Mouse (Mus musculus) retina, embryonic 14.5 days (tissue): Measurements from ENCODE around the gene Nenf.

Experiments used
- DNase-seq: peaks from one replicate; pipeline ENCODE4 v3.0.0-alpha.2; 2015; ENCODE audit warnings: low spot score

Gene Nenf

DNA sequence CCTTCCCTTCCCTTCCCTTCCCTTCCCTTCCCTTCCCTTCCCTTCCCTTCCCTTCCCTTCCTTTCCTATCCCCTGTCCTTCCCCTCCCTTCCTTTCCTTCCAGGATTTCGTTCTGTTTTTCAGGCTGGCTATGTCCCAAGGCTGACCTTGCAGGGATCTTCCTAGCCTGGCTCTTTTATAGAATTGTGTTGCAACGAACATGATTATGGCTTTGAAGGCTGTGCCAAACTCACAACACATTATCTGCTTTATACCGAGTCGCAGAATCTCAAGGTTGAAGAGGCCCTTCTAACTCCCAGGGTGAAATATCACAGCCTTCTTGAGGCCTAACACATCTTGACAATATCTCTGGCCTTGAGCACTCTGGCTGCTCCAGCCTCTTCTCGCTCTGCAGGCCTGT lies 692 bp upstream of the Nenf start:
- DNase-seq = no peak

DNA sequence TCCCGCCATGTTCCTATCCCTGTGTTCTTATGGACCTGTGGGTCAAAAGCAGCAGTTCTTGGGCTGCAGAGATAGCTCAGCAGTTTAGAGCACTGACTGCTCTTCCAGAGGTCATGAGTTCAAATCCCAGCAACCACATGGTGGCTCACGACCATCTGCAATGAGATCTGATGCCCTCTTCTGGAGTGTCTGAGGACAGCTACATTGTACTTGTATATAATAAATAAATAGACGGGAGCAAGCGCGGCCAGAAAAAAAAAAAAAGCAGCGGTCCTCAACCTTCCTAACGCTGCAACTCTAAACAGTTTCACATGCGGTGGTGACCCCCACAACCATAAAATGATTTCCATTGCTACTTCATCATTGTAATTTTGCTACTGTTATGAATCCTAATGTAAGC lies 1.2 kb downstream of the Nenf start:
- no peak for DNase-seq

DNA sequence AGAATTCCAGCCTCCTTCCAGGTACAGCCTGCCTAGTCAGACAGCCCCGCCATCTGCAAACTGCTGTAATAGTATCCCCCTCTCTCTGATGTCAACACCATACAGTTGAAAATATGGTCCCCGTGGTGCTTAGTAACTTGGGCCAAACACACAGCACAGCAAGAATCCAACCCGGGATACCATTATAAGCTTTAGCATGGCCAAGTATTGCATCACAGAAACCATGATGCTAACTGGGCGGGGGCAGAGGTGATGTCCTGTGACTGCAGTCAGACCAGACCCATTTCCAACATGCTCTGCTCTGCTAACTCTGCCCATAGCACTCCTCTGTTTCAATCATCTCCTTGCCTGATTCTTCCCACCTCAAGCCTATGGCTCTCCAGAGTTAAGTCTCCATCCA lies 4.1 kb downstream of the Nenf start:
- no peak for DNase-seq

DNA sequence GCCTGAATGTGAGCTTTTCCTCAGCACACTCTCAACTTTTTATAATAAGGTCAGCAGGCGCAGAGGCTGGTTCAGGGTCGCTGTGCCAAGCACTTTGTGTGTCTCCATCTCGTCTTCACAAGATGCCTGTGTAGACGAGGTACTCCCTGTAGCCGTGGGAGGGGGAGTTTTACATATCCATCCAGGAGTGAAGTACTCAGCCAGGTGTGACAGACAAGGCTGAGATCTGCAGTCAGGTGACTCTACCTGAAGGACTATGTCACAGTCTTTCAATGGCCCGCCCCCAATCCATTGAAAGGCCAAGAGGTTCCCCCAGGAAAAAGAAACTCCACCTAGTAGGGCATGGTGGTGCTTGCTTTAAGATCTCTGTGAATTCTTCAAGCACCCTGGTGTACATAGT lies 4.8 kb downstream of the Nenf start:
- DNase-seq = no peak

DNA sequence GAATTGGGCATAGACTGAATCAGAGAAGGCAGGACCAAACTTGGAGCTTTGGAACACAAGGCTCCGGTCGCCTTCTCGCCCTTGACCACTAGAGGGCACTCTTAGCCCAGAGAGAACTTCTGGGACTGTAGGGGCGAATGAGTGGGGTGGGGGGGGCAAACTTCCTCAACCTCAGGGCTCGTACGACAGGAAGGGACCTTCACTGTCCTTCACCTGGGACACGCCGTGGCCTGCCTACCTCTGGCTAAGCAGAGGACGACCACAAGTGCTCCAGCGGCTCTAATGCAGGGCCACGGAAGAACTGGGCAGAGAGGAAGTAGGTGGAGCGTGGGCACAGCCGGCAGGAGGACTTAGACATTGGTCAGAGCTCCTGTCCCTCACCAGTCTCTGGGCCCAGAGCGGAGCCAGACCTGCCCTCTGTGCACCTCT lies 5.5 kb downstream of the Nenf start:
- peak; percentile 87 for DNase-seq

DNA sequence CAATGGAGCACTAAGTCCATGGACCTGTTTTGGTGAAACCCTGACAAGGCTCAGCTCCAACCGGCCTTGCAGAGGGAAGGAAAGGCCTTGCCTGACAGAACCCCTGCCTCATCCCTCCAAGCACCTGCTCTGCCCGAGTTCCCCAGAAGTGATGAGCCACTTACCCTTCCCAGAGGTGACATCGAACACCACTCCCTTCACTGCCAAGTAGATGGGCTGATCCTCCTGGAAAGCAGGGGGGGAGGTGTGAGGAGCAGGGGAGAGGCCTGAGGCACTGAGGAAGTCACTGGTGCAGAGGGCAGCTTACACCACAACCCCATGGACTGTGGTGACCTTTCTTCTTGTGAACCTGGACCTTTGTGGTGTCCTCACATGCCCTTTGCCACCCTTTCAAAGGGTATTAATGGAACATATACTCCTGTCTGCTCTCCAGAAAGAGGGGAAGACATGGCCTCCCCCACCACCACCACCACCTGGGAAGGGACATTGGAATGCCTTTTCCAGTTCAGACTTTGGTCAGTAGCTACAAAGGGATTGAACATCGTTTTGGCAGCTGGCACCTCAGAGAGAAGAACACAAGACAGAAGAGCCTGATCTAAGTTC lies 6.6 kb downstream of the Nenf start:
- DNase-seq = no peak

DNA sequence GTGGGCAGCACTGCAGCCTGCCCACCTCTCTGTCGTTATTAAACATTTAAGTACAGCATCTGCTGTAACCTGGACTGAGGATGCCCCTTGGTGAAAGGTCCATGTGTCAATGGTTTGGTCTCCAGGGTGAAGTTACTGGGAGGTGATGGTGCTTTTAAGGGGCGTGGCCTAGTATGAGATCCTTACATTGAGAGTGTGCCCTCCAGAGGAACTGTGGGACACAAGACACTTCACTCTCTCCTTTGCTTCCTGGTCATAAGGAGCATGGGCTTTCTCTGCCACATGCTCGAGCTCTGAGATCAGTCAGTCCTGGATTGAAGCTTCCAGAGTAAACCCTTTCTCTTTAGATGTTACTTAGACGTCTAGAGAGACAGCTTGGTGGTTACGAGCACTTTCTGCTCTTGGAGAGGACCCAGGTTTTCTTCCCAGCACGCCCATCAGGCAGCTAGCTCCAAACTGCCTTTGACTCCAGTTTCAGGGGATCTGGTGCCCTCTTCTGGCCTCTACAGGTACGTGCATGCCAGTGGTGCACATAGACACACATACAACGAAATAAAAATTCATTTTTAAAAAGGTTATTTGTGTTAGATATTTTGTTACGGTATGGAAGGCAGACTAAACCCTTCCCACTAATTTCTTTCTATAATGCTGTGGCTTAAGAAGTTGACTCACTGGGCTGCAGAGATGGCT lies 10.1 kb downstream of the Nenf start:
- no peak for DNase-seq

DNA sequence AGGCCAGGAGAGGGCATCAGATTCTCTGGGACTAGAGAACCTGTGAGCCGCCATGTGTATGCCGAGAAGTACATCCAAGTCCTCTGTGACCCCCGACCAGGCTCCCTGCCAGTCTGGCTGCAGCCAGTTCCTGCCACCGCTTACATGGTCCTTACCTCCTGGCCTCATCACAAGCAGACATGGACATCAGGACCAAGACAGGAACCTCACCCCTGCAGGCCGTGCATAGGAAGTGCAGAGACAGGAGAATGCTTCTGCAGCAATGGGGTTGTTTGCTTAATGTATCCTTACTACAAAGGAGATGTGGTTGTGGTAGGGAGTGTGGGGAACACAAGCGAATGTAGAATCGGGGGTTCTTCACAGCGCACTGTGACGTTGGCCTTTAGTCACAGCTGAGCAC lies 11.7 kb downstream of the Nenf start:
- no peak for DNase-seq

DNA sequence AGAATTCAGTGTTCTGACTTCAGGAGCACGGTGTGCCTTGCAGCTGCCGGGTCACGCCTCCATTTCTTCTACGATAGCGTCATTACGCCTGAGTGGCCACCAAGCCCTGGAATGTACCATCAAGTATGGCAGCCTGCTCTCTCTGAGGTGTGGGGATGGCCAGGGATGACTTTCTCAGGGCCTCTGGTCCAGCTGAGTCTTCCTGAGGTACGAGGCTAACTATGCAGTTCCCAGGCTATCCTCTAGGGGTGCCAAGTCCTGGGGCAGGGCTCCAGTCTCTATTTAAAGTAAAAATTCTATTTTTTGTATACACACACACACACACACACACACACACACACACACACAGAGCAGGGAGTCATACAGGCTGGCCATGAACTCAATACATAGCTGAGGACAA lies 12.4 kb downstream of the Nenf start:
- DNase-seq = no peak

DNA sequence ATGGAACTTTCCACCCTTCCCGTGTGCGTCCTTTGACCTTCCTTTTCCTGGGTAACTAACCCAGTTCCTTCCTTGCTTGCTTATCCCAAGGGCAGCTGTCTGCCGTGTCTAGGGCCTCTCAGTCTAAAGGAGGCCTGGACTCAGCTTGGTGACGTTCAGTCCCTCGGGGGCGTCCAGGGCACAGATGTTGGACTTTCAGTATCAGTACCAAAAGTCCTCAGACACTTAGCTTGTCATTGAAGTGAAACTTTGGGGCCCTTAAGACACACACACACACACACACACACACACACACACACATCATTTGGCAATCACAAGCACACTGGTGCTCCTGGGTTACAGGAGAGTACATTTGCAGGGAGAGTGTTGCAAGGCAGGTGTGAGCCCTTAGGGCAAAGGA lies 13.8 kb downstream of the Nenf start:
- DNase-seq = no peak

DNA sequence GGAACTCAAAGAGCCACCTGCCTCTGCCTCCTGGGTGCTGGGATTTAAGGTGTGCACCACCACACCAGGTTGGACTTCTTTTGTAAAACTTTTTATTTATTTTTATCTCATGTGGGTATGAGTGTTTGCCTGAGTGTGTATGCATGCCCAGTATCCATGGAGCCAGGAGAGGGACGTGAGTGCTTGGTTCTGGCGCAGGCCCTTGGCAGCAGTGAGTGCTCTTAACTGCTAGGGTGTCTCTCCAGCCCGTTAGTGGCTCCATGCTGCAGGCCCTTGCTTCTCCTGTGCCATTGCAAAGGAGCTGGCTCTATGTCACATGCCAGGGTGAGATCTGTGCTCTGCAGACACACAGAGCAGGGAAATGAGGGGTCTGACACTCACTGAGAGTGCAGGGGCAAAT lies 14.3 kb downstream of the Nenf start:
- DNase-seq = no peak

DNA sequence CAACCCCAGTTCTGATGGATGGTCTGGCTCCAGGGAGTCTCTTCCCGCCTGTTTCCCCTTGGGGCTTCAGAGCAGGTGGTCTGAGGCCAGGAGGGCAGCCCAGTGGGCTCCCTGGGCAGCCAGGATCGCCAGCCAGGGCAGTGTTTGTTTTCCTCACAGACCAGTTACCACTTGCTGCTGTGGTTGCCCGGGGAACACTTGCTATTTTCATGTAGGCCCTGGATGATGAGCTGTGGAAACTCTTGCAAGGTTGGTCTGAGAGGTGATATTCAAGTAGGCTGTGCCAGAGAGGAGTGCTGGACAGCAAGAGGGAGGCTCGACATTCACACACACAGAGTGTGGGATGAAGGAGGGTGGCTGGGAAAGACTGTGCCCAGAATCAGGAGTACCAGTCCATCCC lies 16.1 kb downstream of the Nenf start:
- DNase-seq = no peak

DNA sequence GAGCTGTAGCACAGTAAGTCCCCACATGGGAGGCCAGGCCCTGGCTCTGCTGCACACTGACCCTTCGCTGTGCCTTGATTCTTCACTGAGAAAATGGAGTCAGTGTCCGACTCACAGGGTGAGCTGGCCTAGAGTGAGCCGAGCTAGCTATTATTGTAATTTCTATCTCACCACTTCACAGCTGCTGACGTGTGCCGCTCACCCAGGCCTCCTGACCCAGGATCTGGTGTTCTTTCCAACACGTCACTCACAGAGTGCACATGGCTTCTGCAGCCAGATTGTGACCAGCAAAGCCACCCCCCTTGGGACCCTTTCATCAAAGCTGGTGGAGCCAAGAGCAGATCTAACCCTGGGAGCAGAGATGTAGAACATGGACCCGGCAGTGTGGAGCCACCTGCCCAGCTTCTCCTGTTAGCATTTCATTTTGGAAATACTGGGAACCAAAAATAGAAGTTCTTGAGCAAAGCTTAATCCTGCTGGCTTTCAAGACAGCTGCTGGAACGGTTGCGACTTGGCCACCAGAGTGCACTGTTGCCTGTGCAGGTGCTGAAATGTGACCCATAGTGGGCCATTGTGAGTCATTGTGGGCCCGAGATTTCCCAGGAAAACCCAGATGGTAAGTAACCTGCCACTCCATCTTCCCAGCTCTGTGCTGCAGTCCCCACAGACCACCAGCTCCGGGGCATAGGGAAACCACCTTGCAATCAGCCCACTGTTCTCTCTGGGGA lies 18.6 kb downstream of the Nenf start:
- DNase-seq = peak; percentile 53

DNA sequence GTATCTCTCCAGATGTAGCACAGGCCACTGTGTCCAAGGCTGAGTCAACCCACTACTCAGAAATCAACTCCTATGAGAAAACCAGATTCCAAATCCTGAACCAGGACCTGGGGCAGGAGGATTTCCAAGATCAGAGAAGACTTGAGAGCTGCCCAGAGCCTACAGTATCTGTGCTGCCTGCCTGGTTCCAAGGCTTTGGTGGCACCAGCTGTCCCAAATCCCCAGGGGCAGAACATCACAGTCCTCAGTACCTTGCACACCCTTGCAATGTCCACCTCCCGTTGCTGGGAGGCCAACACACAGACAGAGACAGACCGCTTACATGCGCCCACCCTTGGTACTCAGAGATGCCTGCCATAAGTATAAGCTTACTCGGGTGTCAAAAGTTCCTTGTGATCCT lies 19.7 kb downstream of the Nenf start:
- DNase-seq = no peak

DNA sequence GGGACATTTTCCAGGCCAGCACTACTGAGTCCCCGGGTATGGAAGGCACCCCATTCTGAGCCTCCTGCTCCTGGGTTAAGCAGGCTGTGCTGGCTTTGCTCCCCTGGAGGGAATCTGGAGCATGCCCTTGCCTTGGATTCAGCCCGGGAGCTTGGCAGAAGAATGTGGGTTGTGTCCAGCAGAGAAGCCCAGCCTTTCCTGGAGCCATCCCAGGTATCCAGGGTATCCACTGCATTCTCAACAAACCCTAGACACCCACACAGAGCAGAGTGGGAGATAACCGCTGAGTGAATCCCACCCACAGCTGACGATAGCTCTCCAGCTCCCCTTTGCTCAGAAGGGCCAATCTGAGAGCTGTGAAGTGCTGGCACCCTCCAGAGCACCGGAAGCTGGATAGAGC lies 21.5 kb downstream of the Nenf start:
- no peak for DNase-seq

DNA sequence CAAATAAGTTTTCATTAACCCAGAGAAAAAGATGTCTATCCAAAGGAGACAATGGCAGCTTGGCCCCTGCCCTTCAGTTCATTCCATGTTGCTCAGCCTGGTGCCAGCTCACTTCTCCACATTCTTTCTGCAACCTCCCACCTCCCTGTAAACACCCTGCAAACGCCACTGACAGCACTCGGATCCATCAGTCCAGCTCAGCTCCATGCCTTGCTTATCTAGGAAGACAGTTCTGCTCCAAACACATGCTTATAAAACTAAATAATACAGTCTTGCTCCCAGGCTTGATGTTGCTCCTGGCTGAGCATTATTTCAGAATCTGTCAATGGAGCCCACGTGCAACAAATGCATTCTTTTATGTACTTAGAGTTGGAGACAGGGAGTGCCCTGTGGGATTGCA lies 22.2 kb downstream of the Nenf start:
- DNase-seq = no peak

DNA sequence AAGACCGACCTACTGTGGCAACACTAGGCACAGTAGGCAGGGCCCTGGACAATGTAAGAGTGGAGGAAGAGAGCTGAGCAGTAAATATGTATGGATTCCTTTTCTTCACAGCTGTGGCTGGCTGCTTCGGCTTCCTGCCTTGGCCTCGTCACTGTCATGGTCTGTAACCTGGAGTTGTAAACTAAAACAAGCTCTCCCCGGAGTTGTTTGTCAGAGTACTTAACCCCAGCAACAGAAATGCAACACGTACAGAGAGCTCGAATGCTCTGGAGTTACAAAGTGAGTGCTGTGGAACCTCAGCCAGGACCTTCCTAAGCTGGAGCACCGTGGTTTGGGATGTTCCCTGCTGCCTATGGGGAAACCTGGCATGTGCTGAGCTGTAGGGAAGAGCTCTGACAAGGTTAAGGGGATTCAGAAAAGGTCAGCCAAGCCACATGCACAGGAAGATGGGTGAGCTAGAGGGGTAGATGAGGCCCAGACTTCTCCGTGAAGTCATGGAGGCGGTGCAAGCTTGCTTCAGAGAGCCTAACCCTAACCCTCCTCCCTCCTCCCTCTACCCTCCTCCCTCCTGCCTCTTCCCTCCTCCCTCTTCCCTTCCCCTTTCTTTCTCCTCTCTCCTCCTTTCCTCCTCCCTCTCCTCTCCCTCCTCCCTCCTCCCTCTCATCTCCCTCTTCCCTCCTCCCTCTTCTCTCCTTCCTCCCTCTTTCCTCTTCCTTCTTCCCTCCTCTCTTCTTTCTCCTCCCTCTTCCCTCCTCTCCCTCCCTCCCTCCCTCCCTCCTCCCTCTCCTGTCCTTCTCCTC lies 23.8 kb downstream of the Nenf start:
- no peak for DNase-seq

DNA sequence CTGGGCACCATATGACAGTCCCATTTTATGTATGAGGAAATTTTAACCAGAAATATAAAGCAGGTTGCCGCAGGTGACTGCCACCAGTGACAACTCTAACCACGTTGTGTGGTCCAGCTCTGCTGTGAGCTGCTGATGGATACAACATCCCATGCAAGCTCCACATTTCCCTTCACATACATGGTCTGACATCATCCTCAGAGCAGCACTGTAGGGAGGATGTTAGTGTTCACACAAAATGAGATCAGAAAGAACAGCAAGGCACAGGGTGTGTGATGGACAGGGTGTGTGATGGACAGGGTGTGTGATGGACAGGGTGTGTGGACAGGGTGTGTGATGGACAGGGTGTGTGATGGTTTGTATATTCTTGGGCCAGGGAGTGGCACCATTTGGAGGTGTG lies 24.9 kb downstream of the Nenf start:
- no peak for DNase-seq

DNA sequence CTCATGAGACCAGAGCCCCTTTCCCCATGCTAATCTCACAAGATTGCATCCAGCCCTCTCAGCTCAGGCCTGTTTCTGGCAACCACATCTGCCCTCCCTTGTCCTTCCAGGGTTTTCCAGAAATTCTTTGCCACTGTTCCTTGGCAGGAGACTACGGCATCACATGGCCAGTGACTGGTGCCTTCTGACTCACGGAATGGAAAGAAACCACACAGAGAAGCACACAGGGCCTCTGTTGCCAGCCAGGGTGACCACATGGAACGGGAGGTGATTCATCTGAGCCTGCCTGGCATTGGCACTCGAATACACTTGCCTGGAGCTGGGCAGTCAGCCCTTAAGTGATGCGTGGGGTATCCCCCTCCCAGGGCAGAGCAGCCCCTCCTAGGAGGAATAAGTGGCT lies 25.6 kb downstream of the Nenf start:
- DNase-seq = no peak

DNA sequence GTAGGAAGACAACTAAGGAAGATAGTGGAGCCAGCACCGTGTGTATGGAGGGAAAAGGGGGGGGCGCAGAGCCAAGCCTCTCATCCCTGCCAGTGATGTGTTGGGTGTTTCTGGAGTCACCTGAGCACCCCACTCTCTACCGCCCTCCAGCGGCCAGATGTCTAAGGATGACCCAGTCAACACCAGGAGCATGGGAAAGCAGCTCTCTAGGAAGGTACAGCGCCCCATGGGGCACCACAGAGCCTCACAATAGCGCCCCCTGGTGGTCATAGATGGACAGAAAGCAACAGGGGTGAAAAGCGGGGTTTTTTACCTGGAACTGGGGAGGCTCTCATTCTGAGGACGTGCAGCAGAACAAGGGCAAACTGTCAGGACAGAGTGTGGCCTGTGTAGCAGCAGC lies 29.2 kb downstream of the Nenf start:
- peak; percentile 69 for DNase-seq

DNA sequence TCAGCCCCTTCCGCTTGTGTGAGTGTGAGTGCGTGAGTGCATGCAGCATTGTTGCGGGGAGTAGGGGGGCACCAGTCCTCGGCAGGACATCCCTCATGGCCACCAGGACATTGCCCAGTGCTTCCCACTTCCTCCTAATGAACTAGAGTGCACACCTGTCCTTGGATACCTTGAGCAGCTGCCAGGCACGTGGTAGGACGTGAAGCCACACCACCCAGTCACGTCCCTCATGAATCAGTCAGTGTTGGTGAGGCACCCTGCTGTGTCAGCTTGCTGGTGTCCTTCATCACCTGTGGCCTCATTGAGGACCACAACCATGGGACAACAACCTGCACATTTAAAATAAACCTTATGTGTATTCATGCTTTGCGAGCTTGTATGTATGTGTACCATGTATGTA lies 33.5 kb downstream of the Nenf start:
- no peak for DNase-seq

DNA sequence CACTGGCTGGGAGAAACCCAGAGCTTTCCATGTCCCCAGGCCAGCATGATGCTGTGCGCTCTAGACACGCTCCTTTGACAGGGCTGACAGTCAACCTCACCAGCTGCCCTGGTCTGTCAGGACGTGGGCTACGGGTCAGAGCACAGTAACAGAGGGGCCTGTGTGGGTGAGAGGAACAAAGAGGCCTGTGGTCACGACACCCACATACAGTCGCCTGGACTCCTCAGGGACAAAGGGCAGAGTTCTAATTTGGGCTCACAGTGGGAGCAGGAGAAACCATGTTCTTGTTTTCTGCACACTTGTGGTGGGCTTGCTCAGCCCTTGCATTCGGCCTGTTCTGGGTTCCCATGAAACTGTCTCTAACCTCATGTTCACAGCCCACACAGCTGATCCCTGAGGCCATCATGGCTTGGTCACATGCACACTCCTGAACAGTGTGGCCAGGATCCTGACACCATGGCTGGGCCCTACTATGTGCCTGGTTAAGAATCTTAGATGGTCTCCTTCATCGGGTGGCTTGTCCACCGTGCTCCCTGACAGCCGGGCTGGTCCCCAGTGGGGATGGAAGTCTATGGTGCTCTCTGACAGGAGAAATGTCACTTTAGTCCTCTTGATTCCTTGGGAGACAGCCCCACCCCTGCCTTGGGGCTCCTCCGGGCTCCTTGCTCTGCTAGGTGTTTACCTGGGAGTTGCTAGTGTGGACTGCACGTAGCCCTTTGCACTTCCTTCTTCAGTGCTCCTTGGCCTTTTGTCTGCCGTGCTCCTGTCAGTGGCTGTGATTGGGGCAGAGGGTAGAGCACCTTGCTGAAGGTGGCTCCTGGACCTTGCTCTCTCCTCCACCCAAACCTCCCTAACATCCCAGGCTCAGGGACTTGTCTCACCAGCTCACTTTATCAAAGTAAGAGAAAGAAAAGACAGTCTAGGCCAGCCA lies 34.6 kb downstream of the Nenf start:
- peak; percentile 32 for DNase-seq
